Mouse (Mus musculus) ES-E14 (cell line): ENCODE data around the gene Smim17. TPM values are rescaled to one million over a fixed set of nuclear protein-coding genes. Genes with fewer than 3 reads are reported as not detected.
"Not testable (repeated sequence)": the region's sequence is repeated elsewhere in the genome, so short reads cannot be mapped to it uniquely, and the experiment has no call there.

Experiments used
- DNase-seq: peaks from one replicate; pipeline ENCODE4 v3.0.0-alpha.2; 2013; ENCODE audit warnings: low read depth, low spot score
- H3K27ac ChIP-seq: 2 replicates; pipeline ENCODE4 v1.5.1; 2012; ENCODE audit warnings: low read depth, mild to moderate bottlenecking, low read length, moderate library complexity, mixed read lengths; ENCODE audit not compliant: poor library complexity, insufficient read depth, severe bottlenecking
- H3K36me3 ChIP-seq: 2 replicates; pipeline ENCODE4 v1.6.1; 2012; ENCODE audit warnings: mild to moderate bottlenecking, low read length, moderate library complexity, mixed read lengths; ENCODE audit not compliant: control insufficient read depth, poor library complexity, insufficient read depth, severe bottlenecking
- H3K4me1 ChIP-seq, 2 experiments: fragments of 150-350 bp in 1 of 2; sonication (generic) in 1 of 2; 2 replicates each; pipeline ENCODE4 v1.6.1; 2012; ENCODE audit warnings: low read length in 2 of 2, mild to moderate bottlenecking in 1 of 2, mixed read lengths in 1 of 2; ENCODE audit not compliant: control insufficient read depth in 2 of 2, insufficient read depth in 2 of 2, poor library complexity in 1 of 2
- H3K4me3 ChIP-seq, 2 experiments: fragments of 150-350 bp in 1 of 2; sonication (generic) in 1 of 2; 2 replicates each; pipeline ENCODE4 v1.5.1; 2012; ENCODE audit warnings: low read length in 2 of 2, low read depth in 1 of 2, mild to moderate bottlenecking in 1 of 2, mixed read lengths in 1 of 2; ENCODE audit not compliant: insufficient read depth in 1 of 2, poor library complexity in 1 of 2, severe bottlenecking in 1 of 2
- H3K9ac ChIP-seq: 2 replicates; pipeline ENCODE4 v1.6.1; 2012; ENCODE audit warnings: low read depth, mild to moderate bottlenecking, low read length, mixed read lengths; ENCODE audit not compliant: poor library complexity, insufficient read depth, severe bottlenecking
- H3K9me3 ChIP-seq: fragments of 150-350 bp; sonication (generic); 2 replicates; pipeline ENCODE4 v1.6.1; 2012; ENCODE audit warnings: low read depth, mild to moderate bottlenecking, low read length; ENCODE audit not compliant: control insufficient read depth, insufficient read depth
- CHD2 ChIP-seq: IDR thresholded peaks from 2 replicates; pipeline ENCODE4 v1.6.1; 2014; ENCODE audit warnings: mild to moderate bottlenecking, low read depth, low read length, inconsistent platforms
- HCFC1 ChIP-seq: IDR thresholded peaks from 2 replicates; pipeline ENCODE4 v1.6.1; 2012; ENCODE audit warnings: low read length, inconsistent platforms, borderline replicate concordance; ENCODE audit not compliant: insufficient read depth
- MAFK ChIP-seq: IDR thresholded peaks from 2 replicates; pipeline ENCODE4 v1.6.1; 2014; ENCODE audit warnings: mild to moderate bottlenecking, low read depth, low read length, inconsistent platforms; ENCODE audit not compliant: insufficient read depth
- ZC3H11A ChIP-seq: IDR thresholded peaks from 2 replicates; pipeline ENCODE4 v1.6.1; 2012; ENCODE audit warnings: low read depth, mild to moderate bottlenecking, inconsistent platforms, low read length, borderline replicate concordance
- ZNF384 ChIP-seq: IDR thresholded peaks from 2 replicates; pipeline ENCODE4 v1.6.1; 2012; ENCODE audit warnings: low read depth, low read length, inconsistent platforms
- in situ Hi-C, 2 experiments: fragments of 600-800 bp; cut with MboI; formaldehyde crosslinking; loops; one replicate each; pipeline ENCODE4 v1.15.1; 2025; ENCODE audit warnings: low sequenced_read_pairs in 2 of 2, inconsistent platforms in 1 of 2; ENCODE audit not compliant: unreplicated experiment in 2 of 2
- total RNA-seq: library from RNA; depleted of rRNA; stranded (reverse); fragments of 300-350 nt; gene quantifications from 2 replicates; pipeline ENCODE4 v1.2.3, GENCODE M21; 2012

Smim17 gene
- total RNA-seq, 1 experiment = 0.54 TPM

DNA sequence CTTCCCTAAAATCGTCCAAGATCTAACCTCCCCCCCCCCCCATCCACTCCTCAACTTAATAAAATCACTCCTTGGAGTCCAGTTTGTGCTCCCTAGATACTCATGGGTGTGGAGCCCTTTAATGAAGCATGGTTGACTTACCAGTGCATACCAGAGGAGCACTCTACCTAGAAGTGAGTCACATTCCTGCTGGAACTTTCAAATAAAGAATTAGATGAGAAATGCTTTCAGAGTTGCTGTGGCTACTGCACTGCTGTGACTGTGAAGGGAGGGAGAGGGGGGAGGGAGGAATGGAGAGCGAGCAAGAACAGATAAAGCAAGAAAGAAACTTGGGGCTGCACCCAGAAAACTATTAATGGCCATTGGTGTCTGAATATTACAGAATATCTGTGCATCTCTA, 42.7 kb downstream of the Smim17 start:
- TF ChIP-seq CHD2 (no peak), HCFC1 (no peak), MAFK (no peak), ZC3H11A (no peak), ZNF384 (no peak)
- in situ Hi-C loops = no loop called here
- Histone ChIP-seq H3K9me3 (no peaks in the 10 kb centered on the region), H3K9ac (no peak overlapping the region), H3K36me3 (no peaks in the 10 kb centered on the region), H3K27ac (no peak overlapping the region), H3K4me3 (no peak overlapping the region), H3K4me1 (peaks cover 0 to 7% of the 10 kb centered on the region in 2 experiments; a peak in 1 of 4 replicates)
- no peak for DNase-seq

DNA sequence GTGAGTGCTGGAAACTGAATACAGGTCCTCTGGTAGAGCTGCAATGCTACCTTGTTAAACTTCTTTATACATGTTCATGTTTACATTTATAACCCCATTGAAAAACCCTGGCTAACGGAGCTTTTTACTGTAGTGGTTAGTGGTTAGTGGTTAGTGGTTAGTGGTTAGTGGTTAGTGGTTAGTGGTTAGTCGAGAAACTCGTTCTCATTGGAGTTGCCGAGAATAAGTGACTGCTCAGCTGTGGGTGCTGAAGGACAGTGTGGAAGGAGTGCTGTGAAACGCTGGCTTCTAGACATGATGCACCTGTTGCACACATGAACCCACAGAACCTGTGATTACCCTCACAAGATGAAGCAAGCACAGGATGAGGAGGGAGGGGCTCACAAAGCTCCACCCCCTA, 49.3 kb downstream of the Smim17 start:
- no peak for DNase-seq
- Histone ChIP-seq H3K36me3 (no peaks in the 10 kb centered on the region), H3K27ac (no peak overlapping the region), H3K4me3 (no peak overlapping the region), H3K9ac (no peak overlapping the region), H3K9me3 (no peaks in the 10 kb centered on the region), H3K4me1 (no peaks in the 10 kb centered on the region)
- no peak for TF ChIP-seq MAFK
- TF ChIP-seq ZNF384 = no peak
- no peak for TF ChIP-seq HCFC1
- no peak for TF ChIP-seq ZC3H11A
- no peak for TF ChIP-seq CHD2
- in situ Hi-C loops = no loop called here

DNA sequence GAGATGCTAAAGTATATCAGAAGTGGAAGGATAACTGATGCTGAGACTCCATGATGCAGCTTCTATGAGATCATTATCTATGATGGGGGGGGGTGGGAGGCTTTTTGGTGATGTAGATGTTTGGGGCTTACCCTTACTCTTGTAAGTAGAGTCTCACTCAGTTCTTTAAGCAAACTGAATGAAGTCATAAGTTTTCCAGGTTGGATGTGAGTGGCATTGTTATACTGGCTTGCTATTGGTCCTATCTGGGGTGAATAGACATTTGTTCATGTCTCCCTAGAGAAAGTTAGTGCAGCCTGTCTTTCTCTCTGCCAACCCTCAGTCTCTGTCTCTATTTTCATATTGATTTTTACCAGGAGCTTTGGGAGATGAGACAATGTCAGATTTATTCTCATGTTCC, 57.4 kb downstream of the Smim17 start, which contains the start of gene Olfr1336:
Gene Olfr1336 (plus strand): TSS at position 301 of the 400 bp plus-strand sequence.
- Histone ChIP-seq H3K4me1 (no peaks in the 10 kb centered on the region), H3K36me3 (no peaks in the 10 kb centered on the region), H3K27ac (no peak within 1 kb of the TSS), H3K9ac (no peak within 1 kb of the TSS), H3K9me3 (no peaks in the 10 kb centered on the region), H3K4me3 (no peak within 1 kb of the TSS)
- TF ChIP-seq CHD2 (no peak), ZC3H11A (no peak), HCFC1 (no peak), MAFK (no peak), ZNF384 (no peak)
- in situ Hi-C loops = loop anchor here in 1 of 2 experiments (25.0 kb wide), 1 partner anchor 181 kb away; no protein-coding TSS in a partner anchor
- no peak for DNase-seq

DNA sequence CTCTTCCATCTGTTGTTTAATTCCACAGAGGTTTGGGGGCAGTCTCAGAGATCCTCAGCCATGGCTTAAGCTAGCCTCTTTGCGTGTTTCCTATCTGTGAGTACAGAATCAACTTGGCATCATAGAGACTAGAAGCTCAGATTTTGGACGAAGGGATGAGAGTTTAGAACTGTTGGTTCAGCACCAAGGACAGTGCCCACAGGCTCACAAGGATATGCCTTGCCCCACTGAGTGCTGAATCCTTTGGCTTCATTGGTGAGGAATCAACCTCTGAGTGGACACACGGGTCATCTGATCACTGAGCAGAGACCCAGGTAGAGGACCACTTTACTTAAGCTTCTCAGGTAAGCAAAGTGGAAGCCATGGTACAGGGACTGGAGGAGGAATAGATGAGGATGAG, 57.9 kb downstream of the Smim17 start:
- in situ Hi-C loops = loop anchor here in 1 of 2 experiments (25.0 kb wide), 1 partner anchor 181 kb away; no protein-coding TSS in a partner anchor
- Histone ChIP-seq H3K36me3 (no peaks in the 10 kb centered on the region), H3K4me3 (no peak overlapping the region), H3K4me1 (no peaks in the 10 kb centered on the region), H3K27ac (no peak overlapping the region), H3K9me3 (no peaks in the 10 kb centered on the region), H3K9ac (no peak overlapping the region)
- DNase-seq = peak; percentile 41
- TF ChIP-seq MAFK = no peak
- TF ChIP-seq ZNF384 = no peak
- no peak for TF ChIP-seq CHD2
- TF ChIP-seq ZC3H11A = no peak
- no peak for TF ChIP-seq HCFC1

DNA sequence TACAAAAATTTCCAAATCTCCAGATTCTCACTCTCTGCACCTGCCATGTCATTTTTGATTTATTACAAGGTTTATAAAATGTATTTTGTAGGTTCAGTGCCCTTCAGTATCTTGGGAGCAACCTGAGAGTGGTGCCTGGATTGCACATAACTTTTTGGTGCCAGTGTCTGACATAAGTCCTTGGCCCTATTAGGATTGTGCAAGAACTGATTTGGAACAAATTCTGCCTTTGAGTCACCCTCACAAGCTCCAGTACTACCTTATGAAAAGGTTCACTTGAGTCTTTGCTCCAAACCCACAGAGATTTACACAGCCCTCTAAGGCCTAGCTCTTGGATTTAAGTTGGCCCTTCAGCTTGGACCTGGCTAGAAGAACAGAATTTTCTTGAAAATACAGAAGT, 68.4 kb downstream of the Smim17 start, which contains the start of gene Olfr1346:
Gene Olfr1346 (plus strand): TSS at position 151 of the 400 bp plus-strand sequence.
- no peak for DNase-seq
- H3K36me3 ChIP-seq = no peaks in the 10 kb centered on the region
- H3K4me1 ChIP-seq = no peaks in the 10 kb centered on the region
- no peak within 1 kb of the TSS for H3K4me3 ChIP-seq
- no peak for TF ChIP-seq ZNF384
- H3K9me3 ChIP-seq = no peaks in the 10 kb centered on the region
- in situ Hi-C loops = loop anchor here in 1 of 2 experiments (25.0 kb wide), 1 partner anchor 170 kb away; no protein-coding TSS in a partner anchor
- H3K27ac ChIP-seq = no peak within 1 kb of the TSS
- no peak within 1 kb of the TSS for H3K9ac ChIP-seq

DNA sequence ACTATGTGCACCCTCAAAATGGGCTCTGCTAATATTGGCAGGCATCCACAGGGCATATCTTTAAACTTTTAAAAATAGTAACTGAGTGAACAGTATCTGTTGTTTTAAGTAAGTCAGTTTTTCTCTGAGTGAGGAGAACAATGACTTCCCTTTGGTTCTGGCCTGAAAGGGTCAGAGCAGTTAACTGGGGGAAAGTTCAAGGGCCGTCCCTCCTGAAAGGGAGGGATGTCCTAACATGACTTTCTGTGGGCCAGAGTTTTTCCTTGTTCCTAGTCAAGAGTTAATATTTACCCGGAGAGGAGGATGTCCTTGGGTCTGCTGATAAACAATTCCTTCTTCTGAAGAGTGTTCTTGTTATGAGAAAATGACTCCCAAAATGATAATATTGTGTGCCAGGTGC, 79.1 kb downstream of the Smim17 start:
- H3K9ac ChIP-seq, H3K4me3 ChIP-seq, H3K4me1 ChIP-seq, H3K27ac ChIP-seq, H3K9me3 ChIP-seq, DNase-seq, in situ Hi-C loops, H3K36me3 ChIP-seq: not testable (repeated sequence)
